Mouse (Mus musculus): ENCODE measurements around the gene Mecom.

The Mecom gene

GRCm38 (mm10) chr3:30132981-30133380 is 414.8 kb downstream of the Mecom start:
- no peak for DNase-seq

- DNase-seq, result no peak
Observed at GRCm38 (mm10) chr3:30132370-30132769, 415.4 kb downstream of the Mecom start.

DNA sequence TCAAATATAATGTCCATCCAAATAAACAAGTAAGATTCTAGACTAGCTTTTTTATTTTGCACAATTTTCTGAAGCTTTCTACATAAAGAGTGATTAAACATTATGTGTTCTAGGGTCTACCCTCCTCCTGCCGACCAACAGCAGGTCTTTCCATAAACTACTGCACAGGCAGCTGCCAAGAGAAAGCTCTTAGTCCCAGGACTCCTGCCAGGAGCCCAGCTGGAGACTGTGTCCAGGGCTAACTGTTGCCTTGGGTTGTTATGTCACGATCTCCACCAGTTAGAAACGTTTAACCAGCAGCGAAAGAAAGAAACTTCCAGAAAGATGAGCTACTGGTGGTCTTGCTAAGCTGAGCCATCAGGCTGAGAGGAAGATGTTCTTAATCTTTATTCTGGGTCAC is 417.3 kb downstream of the Mecom start:
- no peak for DNase-seq

GRCm38 (mm10) chr3:30122618-30123017 is 425.2 kb downstream of the Mecom start:
- no peak for DNase-seq

DNA sequence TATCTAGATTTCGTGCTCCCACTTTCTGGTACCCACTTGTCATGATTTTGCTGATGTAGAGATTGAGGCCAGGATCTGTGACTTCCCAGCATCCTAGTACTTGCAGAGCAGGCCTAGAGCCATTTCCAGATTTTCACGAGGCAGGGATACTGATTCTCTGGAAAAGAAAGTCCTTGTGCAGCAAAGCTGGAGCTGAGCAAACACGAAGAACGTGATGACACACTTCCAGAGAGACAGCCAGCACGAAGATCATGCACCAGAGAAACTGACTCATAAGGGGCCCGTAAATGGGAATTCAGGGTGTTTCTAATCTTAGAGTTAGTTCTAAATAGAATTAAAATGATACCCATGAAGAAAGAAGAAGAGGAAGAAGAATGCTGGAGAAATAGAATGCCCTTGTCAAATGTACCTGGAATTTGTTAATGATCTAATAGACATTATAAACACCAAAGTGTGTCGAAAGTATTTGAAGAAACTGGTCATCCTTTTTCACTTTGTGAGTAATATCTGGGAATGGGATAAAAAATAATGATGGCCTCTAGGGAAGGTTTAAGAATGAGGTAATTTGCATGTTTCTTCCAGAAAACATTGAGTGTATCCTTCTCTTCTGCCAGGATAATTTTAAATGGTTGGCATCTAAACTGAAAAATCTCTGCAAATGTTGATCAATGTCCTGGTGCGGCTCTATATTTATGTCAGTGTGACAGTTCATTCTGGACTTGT is 426.9 kb downstream of the Mecom start:
- no peak for DNase-seq

- no peak for DNase-seq
Observed at GRCm38 (mm10) chr3:30118594-30119297, 429.1 kb downstream of the Mecom start.

DNA sequence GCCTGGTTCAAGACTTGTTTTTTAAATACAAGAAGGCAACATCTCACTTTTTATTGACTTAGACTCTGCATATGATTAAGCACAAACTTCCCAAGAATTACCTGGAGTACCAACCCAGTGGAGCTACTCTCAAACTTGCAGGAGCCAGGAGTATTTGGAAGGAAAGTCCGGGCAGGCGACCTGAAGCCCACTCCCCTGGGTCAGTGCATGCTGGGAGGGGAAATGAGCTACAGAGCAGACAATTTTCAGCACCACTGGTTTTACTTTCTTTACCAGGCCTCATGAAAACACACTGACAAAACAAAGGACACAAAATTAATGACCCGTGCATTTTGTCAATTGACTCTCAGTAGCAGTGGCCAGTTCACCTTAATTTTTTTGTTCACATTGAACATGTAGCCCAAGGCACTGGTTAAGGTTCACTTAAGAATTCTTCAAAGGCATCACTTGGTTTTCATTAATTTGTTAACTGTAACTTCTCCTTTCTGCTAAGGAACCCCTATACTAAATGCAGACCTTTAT is 434.5 kb downstream of the Mecom start:
- no peak for DNase-seq

DNA sequence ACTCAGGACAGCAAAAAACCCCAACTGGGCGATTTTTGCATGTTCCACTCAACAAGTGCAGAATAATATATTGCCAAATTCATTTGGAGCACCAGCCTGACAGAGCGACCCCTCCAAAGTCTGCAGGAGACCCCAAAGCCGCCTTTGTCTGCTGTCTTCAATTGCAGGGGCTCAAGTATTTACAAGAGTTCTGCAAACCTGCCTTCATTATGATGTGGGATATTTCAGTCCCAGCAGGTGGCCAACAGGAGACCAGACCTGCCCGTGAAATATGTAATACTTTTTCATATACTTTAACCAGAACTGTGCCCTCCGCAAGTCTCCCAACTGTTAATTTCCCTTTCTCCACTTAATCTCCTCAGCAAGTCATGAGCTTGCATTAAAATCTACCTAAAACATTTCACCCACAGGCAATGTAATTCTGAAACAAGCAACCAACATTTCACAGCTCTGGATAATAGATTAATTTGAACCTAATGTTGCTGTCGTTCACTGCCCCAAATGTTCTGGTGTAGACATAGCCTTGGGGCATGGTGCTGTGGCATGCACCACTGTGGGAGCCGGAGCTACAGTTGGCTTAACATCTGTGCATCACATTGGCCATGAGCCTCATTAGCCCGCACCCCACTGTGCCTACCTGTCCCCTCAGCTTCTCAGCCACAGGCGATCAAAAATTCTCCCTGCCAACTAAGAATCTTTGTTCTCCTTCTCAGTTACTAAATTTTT is 439.7 kb downstream of the Mecom start:
- no peak for DNase-seq

- no peak for DNase-seq
Observed at GRCm38 (mm10) chr3:30106481-30106880, 441.3 kb downstream of the Mecom start.

DNA sequence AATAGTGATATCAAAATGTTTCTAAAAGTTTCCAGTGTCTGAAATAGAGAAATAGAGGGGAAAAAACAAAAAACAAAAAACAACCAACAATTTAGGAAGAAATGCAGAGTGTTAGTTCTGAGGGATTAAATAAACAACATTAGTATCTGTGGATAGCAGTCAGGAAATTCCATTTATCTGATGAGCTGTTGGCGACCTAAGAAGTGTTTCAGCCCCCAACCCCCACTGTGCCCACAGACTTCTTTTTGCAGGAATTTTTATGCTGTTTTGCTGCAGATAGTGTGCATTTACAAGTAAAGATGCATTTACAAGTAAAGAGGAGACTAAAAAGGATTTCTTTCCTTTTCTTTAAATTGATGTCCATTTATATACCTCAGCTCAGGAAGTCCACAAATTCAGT is 441.9 kb downstream of the Mecom start:
- no peak for DNase-seq

- no peak for DNase-seq
Observed at GRCm38 (mm10) chr3:30105194-30105823, 442.5 kb downstream of the Mecom start.

DNA sequence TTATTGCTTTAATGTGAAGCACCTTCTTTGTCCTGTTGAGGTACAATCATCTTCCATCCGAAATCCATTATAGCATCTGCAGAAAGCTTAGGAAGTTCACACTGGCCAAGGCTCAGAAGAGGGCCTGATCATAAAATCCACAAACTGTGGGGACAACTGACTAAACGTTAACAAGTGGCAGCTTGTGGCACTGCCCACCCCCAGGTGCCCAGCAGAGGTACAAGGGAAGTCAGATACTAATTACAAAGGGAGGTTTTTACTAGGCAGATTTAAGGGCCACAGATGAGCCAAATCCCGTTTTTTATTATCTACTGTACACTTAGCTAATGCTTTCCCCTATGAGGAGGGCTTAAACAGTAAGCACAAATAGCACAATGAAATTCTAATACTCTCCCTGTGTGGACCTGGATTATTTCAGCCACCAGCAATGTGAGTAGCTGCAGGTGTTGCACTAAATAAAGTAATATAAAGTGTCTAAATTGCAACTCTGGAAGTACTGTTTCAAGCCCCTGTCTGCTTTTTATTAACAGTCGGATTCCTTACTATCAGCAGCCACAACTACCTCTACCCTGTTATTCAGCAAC is 443.2 kb downstream of the Mecom start:
- DNase-seq, result no peak

- DNase-seq, result no peak
Observed at GRCm38 (mm10) chr3:30101146-30101545, 446.7 kb downstream of the Mecom start.

GRCm38 (mm10) chr3:30097713-30098112 is 450.1 kb downstream of the Mecom start:
- DNase-seq, result no peak

DNA sequence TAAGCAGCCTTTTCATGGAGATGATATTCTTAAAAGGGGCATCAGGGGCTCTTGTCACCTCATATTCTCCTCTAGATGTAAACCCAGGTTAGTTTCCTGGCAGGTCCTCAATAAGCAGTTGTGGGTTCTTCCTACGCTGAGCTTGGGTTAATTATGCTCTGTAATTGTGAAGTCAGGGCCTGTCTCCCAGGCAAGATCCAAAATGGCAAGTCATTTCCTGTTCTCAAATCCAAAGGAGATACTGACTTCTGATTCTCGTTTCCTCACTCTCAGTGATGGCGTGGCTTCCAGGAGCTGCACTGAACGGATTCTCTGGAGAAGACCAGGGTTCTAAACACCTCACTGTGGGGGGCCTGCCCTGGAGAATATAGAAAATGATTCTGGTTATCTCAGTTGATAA is 450.7 kb downstream of the Mecom start:
- DNase-seq, result no peak

DNA sequence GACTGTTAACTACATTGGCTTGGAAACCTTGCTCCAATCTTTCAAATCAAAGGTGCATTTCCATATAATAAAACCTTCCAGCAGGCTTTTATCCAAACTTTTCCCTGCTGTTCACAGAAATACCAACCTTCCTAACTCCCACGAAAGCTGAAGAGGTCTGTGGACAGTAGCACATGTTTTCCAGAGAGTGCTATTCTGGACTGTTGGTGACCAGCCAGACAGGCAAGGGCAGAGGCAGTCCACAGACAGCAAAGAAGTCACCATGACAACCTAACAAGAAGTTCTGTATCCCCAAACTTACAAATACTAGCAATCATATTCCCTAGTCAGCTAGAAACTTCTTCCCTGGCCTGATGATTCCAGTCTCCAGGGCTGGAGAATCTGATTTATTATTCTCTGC is 454.8 kb downstream of the Mecom start:
- DNase-seq, result no peak

DNA sequence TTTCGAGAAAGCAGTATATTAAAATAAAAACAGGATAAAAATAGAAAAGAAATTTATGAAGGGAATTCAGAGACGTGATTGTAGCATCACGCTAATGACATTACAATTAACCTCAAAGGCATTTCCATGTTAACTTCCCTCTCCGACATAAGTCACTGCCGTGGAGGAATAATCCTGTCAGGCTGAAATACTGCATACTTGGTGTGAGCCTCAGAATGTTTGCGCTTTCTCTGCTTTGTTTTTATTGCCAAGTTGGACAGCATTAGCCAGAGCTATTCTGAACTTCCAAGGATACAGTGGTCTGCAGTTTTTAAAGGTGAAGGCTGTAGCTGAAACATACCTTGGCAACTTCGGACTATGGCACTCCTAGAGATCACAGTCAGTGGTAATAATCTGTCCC is 455.3 kb downstream of the Mecom start:
- DNase-seq, result no peak

DNA sequence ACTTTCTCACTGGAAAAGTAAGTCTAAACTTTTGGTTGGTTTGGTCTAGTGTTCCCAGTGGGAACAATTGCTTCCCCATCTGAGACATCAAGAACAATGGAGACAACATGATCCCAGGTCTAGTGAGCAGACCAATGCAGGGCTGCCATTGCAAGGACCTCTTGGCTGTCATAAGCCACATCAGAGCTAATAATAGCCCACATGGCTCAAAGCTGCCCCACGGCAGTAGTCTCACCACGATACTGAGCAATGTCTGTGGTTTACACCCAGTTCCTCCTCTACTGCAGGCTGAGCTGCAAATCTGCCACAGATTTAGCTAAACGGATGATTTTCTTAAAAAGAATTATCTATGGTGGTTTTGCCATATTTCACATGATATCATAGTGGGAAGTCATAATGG is 455.9 kb downstream of the Mecom start:
- DNase-seq, result no peak

DNA sequence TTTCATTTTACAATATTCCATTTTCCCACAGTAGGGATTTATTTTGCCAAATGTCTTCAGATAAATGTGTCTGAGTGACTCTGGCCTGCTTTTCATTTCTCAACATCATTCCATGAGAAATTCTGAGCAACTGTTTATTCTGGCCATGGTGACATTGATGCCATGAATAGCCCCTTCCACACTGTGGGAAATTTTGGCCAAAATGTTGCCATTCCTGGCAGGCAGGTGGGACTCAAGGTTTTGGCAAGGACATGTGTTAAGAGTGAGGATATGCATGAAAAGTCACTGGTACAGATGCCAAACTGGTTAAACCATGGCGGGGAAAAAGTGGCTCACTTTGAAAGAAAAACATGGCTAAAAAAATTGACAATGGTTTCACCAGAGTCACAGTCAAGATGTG is 456.4 kb downstream of the Mecom start:
- no peak for DNase-seq

- DNase-seq, result no peak
Observed at GRCm38 (mm10) chr3:30086139-30086538, 461.7 kb downstream of the Mecom start.

DNA sequence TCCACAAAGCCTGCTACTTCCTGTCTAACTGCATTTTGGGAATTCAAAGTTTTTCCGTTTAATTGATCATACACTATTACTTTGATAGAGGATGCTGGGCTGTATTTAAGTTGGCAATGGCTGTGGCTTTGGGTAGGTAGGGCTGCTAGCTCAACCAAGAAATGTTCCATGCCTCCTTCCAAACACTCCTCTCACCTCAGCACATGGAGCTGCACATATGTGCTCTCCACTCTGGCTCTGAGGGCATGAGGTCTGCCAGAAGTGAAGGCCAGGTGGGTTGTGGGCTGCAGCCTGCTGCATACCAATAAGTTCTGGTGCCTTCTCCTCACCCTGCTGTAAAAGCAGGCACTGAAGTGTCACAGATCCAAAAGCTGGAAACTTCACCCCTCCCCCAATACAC is 464.0 kb downstream of the Mecom start:
- DNase-seq, result no peak

DNA sequence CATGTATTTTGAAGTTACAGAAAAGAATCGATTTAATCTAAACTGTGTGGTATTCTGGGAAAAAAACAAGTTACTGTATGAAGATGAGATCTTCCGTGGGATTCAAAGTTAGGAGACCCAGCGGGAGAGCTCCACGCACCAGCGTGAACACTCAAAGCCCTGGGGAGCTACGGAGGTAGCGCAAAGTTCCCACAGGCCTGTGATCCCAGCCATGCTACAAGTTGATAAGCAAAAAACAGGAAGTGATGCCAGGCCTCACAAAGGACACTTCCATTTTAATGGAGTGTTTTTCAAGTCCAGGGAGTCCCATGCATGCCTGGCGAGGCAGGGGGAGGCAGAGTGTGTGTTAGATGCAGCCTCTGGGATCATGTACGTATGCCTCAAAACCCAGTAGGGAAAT is 464.5 kb downstream of the Mecom start:
- no peak for DNase-seq

GRCm38 (mm10) chr3:30080827-30081226 is 467.0 kb downstream of the Mecom start:
- DNase-seq, result no peak
